Mouse (Mus musculus): ENCODE results near the gene Homer1.
A peak's percentile ranks its signal among the peaks of the same experiment; 100 is the strongest.

Gene Homer1

GRCm38 (mm10) chr13:93299316-93299715 lies at the start of gene Homer1:
Gene Homer1, plus strand, starts transcription at chr13:93299635.
- DNase-seq (ENCODE audit: low spot score in 2 of 2): no peak

- no peak for DNase-seq (ENCODE audit: low spot score in 2 of 2)
Observed at GRCm38 (mm10) chr13:93251732-93252131, 47.7 kb upstream of the Homer1 start.

- DNase-seq (ENCODE audit: low spot score in 2 of 2): no peak
Observed at GRCm38 (mm10) chr13:93252175-93252574, 47.3 kb upstream of the Homer1 start.

GRCm38 (mm10) chr13:93252941-93253340 lies 46.5 kb upstream of the Homer1 start:
- DNase-seq (ENCODE audit: low spot score in 2 of 2): no peak

- DNase-seq (ENCODE audit: low spot score in 2 of 2): no peak
Observed at GRCm38 (mm10) chr13:93267151-93267550, 32.3 kb upstream of the Homer1 start.

- DNase-seq (ENCODE audit: low spot score in 2 of 2): no peak
Observed at GRCm38 (mm10) chr13:93300581-93300980, 1.1 kb downstream of the Homer1 start.

GRCm38 (mm10) chr13:93301060-93301459 lies 1.6 kb downstream of the Homer1 start:
- DNase-seq (ENCODE audit: low spot score in 2 of 2): no peak

- DNase-seq (ENCODE audit: low spot score in 2 of 2): no peak
Observed at GRCm38 (mm10) chr13:93302846-93303562, 3.6 kb downstream of the Homer1 start.

GRCm38 (mm10) chr13:93303563-93304250 lies 4.3 kb downstream of the Homer1 start:
- peak; percentile 89 to 95 for DNase-seq (ENCODE audit: low spot score in 2 of 2)

- DNase-seq (ENCODE audit: low spot score in 2 of 2): peak in 1 of 2 experiments; percentile 34
Observed at GRCm38 (mm10) chr13:93304251-93305001, 5.0 kb downstream of the Homer1 start.

- no peak for DNase-seq (ENCODE audit: low spot score in 2 of 2)
Observed at GRCm38 (mm10) chr13:93305149-93305548, 5.7 kb downstream of the Homer1 start.

GRCm38 (mm10) chr13:93305636-93306035 lies 6.2 kb downstream of the Homer1 start:
- no peak for DNase-seq (ENCODE audit: low spot score in 2 of 2)

GRCm38 (mm10) chr13:93306545-93306944 lies 7.1 kb downstream of the Homer1 start:
- DNase-seq (ENCODE audit: low spot score in 2 of 2): no peak

- no peak for DNase-seq (ENCODE audit: low spot score in 2 of 2)
Observed at GRCm38 (mm10) chr13:93307700-93308099, 8.3 kb downstream of the Homer1 start.

- DNase-seq (ENCODE audit: low spot score in 2 of 2): no peak
Observed at GRCm38 (mm10) chr13:93309295-93309694, 9.9 kb downstream of the Homer1 start.

GRCm38 (mm10) chr13:93312518-93312917 lies 13.1 kb downstream of the Homer1 start:
- DNase-seq (ENCODE audit: low spot score in 2 of 2): no peak

- no peak for DNase-seq (ENCODE audit: low spot score in 2 of 2)
Observed at GRCm38 (mm10) chr13:93314322-93314721, 14.9 kb downstream of the Homer1 start.

- DNase-seq (ENCODE audit: low spot score in 2 of 2): no peak
Observed at GRCm38 (mm10) chr13:93320089-93320488, 20.7 kb downstream of the Homer1 start.

- no peak for DNase-seq (ENCODE audit: low spot score in 2 of 2)
Observed at GRCm38 (mm10) chr13:93326326-93326725, 26.9 kb downstream of the Homer1 start.

GRCm38 (mm10) chr13:93331721-93332120 lies 32.3 kb downstream of the Homer1 start:
- no peak for DNase-seq (ENCODE audit: low spot score in 2 of 2)

GRCm38 (mm10) chr13:93332491-93332890 lies 33.1 kb downstream of the Homer1 start:
- no peak for DNase-seq (ENCODE audit: low spot score in 2 of 2)

GRCm38 (mm10) chr13:93335337-93335736 lies 35.9 kb downstream of the Homer1 start:
- DNase-seq (ENCODE audit: low spot score in 2 of 2): no peak

All from cerebellum, postnatal 4 days (tissue).